23 mouse cellular contexts compared by ENCODE assay signal in genomic region chr10:69862829-69863228, GRCm38 (mm10).
A peak's percentile ranks its signal among the peaks of the same experiment; 100 is the strongest.
DNase-seq lines count a peak whose midpoint lies in the region; ATAC-seq and TF ChIP-seq lines count a peak whose summit lies in the region.
"Had no signal": no experiment of that assay in that cellular context is flagged by ENCODE, and none has a peak within 500 bp of the region (broad histone marks: within the 10 kb centered on the region; RNA-seq: fewer than 3 reads in every experiment).

No protein-coding gene starts in this region.

- H3K9ac ChIP-seq in heart, embryonic 13.5 days = no peak overlapping the region
- H3K9ac ChIP-seq in hindbrain, embryonic 14.5 days = no peak overlapping the region
- no peak overlapping the region for H3K9ac ChIP-seq in hindbrain, embryonic 16.5 days (ENCODE audit: low read depth, low read length)
- H3K9ac ChIP-seq: embryonic facial prominence, embryonic 12.5 days; forebrain, embryonic 12.5 days; liver, embryonic 15.5 days; lung, embryonic 15.5 days; midbrain, embryonic 13.5 days had no signal

- peaks cover 7% of the 10 kb centered on the region for H3K36me3 ChIP-seq in heart, embryonic 13.5 days
- peaks cover 6% of the 10 kb centered on the region for H3K36me3 ChIP-seq in hindbrain, embryonic 14.5 days (replicated peaks; ENCODE audit: control insufficient read depth, insufficient read depth)
- H3K36me3 ChIP-seq in hindbrain, embryonic 16.5 days (ENCODE audit: control insufficient read depth, insufficient read depth, low read length) = no peaks in the 10 kb centered on the region
- H3K36me3 ChIP-seq: embryonic facial prominence, embryonic 12.5 days; forebrain, embryonic 12.5 days; limb, embryonic 10.5 days; liver, embryonic 15.5 days; lung, embryonic 15.5 days had no signal

- no peak overlapping the region for H3K4me2 ChIP-seq in heart, embryonic 13.5 days
- H3K4me2 ChIP-seq in hindbrain, embryonic 14.5 days (replicated peaks) = no peak overlapping the region
- H3K4me2 ChIP-seq in hindbrain, embryonic 16.5 days (ENCODE audit: low read length) = no peak overlapping the region
- H3K4me2 ChIP-seq: embryonic facial prominence, embryonic 12.5 days; forebrain, embryonic 12.5 days; liver, embryonic 15.5 days; lung, embryonic 15.5 days; midbrain, embryonic 13.5 days had no signal

- WGBS in cerebellum, adult 2 months = 17% methylated on average over 8 of the region's 8 CpGs
- WGBS in heart, embryonic 13.5 days = 28% methylated on average over 8 of the region's 8 CpGs
- 61% methylated on average over 8 of the region's 8 CpGs for WGBS in hindbrain, embryonic 14.5 days
- WGBS in hindbrain, embryonic 16.5 days = 66% methylated on average over 8 of the region's 8 CpGs

- H3K27ac ChIP-seq in cerebellum, adult 2 months (ENCODE audit: insufficient read depth, low read length) = peak overlapping the region; percentile 54; the same call in 1 of the 2 replicates
- H3K27ac ChIP-seq in heart, embryonic 13.5 days (replicated peaks) = peak overlapping the region; percentile 59
- peak overlapping the region; percentile 27; the same call in 1 of the 2 replicates for H3K27ac ChIP-seq in hindbrain, embryonic 14.5 days
- H3K27ac ChIP-seq in hindbrain, embryonic 16.5 days (ENCODE audit: low read depth, low read length) = no peak overlapping the region
- H3K27ac ChIP-seq: embryonic facial prominence, embryonic 12.5 days; forebrain, embryonic 12.5 days; layer of hippocampus, adult 2 months; limb, embryonic 10.5 days; liver, embryonic 15.5 days; lung, embryonic 15.5 days; midbrain, embryonic 13.5 days had no signal

- no peak for ATAC-seq in heart, embryonic 13.5 days (ENCODE audit: extremely low read depth, insufficient number of reproducible peaks, low FRiP score, low TSS enrichment)
- no peak for ATAC-seq in hindbrain, embryonic 14.5 days (ENCODE audit: low FRiP score)
- ATAC-seq in hindbrain, embryonic 16.5 days = no peak
- ATAC-seq: intestine, postnatal 0 days; midbrain, embryonic 13.5 days had no signal

- no peak for TF ChIP-seq POLR2A in cerebellum, adult 2 months (IDR thresholded peaks at IDR 0.05; ENCODE audit: borderline replicate concordance, insufficient read depth, low read length)

- no peak overlapping the region for H3K4me3 ChIP-seq in cerebellum, adult 2 months (replicated peaks; ENCODE audit: insufficient read depth, low read depth, low read length)
- H3K4me3 ChIP-seq in heart, embryonic 13.5 days = no peak overlapping the region
- no peak overlapping the region for H3K4me3 ChIP-seq in hindbrain, embryonic 14.5 days (replicated peaks; ENCODE audit: low read length)
- no peak overlapping the region for H3K4me3 ChIP-seq in hindbrain, embryonic 16.5 days (ENCODE audit: low read length)
- H3K4me3 ChIP-seq: embryonic facial prominence, embryonic 12.5 days; forebrain, embryonic 12.5 days; layer of hippocampus, adult 2 months; limb, embryonic 10.5 days; liver, embryonic 15.5 days; lung, embryonic 15.5 days; megakaryocyte, embryonic 14.5 days; midbrain, embryonic 13.5 days had no signal

- TF ChIP-seq CTCF in cerebellum, adult 2 months (IDR thresholded peaks at IDR 0.05; ENCODE audit: borderline replicate concordance, insufficient read depth, low read depth, low read length) = no peak

- DNase-seq in cerebellum, adult 2 months = no peak
- DNase-seq in cerebellum, postnatal 14 days = no peak
- no peak for DNase-seq in heart, adult 11 months
- DNase-seq in hindbrain, embryonic 14.5 days (ENCODE audit: low spot score) = no peak
- no peak for DNase-seq in adrenal gland, postnatal 36 days
- DNase-seq: adrenal gland, adult 2 months; cerebellum, adult 11-12 months; cerebellum, postnatal 25 days; liver; lung, postnatal 36 days; retina, postnatal 1 day; right cerebral cortex, postnatal 25 days had no signal

- peaks cover 20% of the 10 kb centered on the region; the same call in 1 of the 2 replicates for H3K4me1 ChIP-seq in cerebellum, adult 2 months (ENCODE audit: control insufficient read depth, insufficient read depth, low read length)
- peaks cover 29% of the 10 kb centered on the region for H3K4me1 ChIP-seq in heart, embryonic 13.5 days
- peaks cover 22% of the 10 kb centered on the region for H3K4me1 ChIP-seq in hindbrain, embryonic 14.5 days (replicated peaks; ENCODE audit: control insufficient read depth, insufficient read depth, low read length)
- H3K4me1 ChIP-seq in hindbrain, embryonic 16.5 days (ENCODE audit: control insufficient read depth, insufficient read depth, low read depth, low read length) = peaks cover 14% of the 10 kb centered on the region
- H3K4me1 ChIP-seq: megakaryocyte, embryonic 14.5 days had no signal

- H3K9me3 ChIP-seq in heart, embryonic 13.5 days = no peaks in the 10 kb centered on the region
- H3K9me3 ChIP-seq in hindbrain, embryonic 14.5 days (ENCODE audit: control insufficient read depth, low read length) = no peaks in the 10 kb centered on the region
- no peaks in the 10 kb centered on the region for H3K9me3 ChIP-seq in hindbrain, embryonic 16.5 days (ENCODE audit: control insufficient read depth, low read length)
- H3K9me3 ChIP-seq: embryonic facial prominence, embryonic 12.5 days; forebrain, embryonic 12.5 days; limb, embryonic 10.5 days; liver, embryonic 15.5 days; lung, embryonic 15.5 days; midbrain, embryonic 13.5 days had no signal

- no peaks in the 10 kb centered on the region for H3K27me3 ChIP-seq in cerebellum, adult 2 months (ENCODE audit: control insufficient read depth, insufficient read depth, low read length)
- H3K27me3 ChIP-seq in heart, embryonic 13.5 days (replicated peaks) = no peaks in the 10 kb centered on the region
- no peaks in the 10 kb centered on the region for H3K27me3 ChIP-seq in hindbrain, embryonic 14.5 days (ENCODE audit: control insufficient read depth, insufficient read depth, low read length)
- no peaks in the 10 kb centered on the region for H3K27me3 ChIP-seq in hindbrain, embryonic 16.5 days (replicated peaks; ENCODE audit: control insufficient read depth, insufficient read depth, low read length)
- H3K27me3 ChIP-seq: embryonic facial prominence, embryonic 12.5 days; forebrain, embryonic 12.5 days; liver, embryonic 15.5 days; lung, embryonic 15.5 days; megakaryocyte, embryonic 14.5 days; midbrain, embryonic 13.5 days had no signal
